Mouse (Mus musculus) C2C12 (cell line): Measurements from ENCODE around the gene Abl2. TPM values are rescaled to one million over a fixed set of nuclear protein-coding genes. Genes with fewer than 3 reads are reported as not detected.

Experiments used
- H3K27me3 ChIP-seq: one replicate; pipeline ENCODE4 v1.6.1; 2011; ENCODE audit not compliant: control insufficient read depth, insufficient read depth, insufficient read length
- H3K36me3 ChIP-seq: one replicate; pipeline ENCODE4 v1.6.1; 2011; ENCODE audit not compliant: control insufficient read depth, insufficient read depth
- H3K4me3 ChIP-seq: one replicate; pipeline ENCODE4 v1.5.1; 2011; ENCODE audit warnings: mild to moderate bottlenecking, control low read depth; ENCODE audit not compliant: poor library complexity, insufficient read depth, severe bottlenecking
- H3K79me2 ChIP-seq: one replicate; pipeline ENCODE4 v1.6.1; 2011; ENCODE audit not compliant: control insufficient read depth, insufficient read depth
- H3K79me3 ChIP-seq: one replicate; pipeline ENCODE4 v1.6.1; 2011; ENCODE audit warnings: low read depth, control low read depth
- H3ac ChIP-seq: one replicate; pipeline ENCODE3; 2011; ENCODE audit warnings: low read depth; ENCODE audit not compliant: control insufficient read depth, insufficient read length
- CEBPB ChIP-seq: IDR thresholded peaks from one replicate; pipeline ENCODE4 v1.6.1; 2011; ENCODE audit warnings: low read depth, mild to moderate bottlenecking, control low read depth, moderate library complexity
- CTCF ChIP-seq: IDR thresholded peaks from one replicate; pipeline ENCODE4 v1.5.1; 2011; ENCODE audit not compliant: control insufficient read depth, insufficient read depth, insufficient read length
- FOSL1 ChIP-seq: IDR thresholded peaks from one replicate; pipeline ENCODE4 v1.8.0; 2011; ENCODE audit warnings: mild to moderate bottlenecking, low read length; ENCODE audit not compliant: poor library complexity, insufficient read depth, severe bottlenecking
- MAX ChIP-seq: IDR thresholded peaks from one replicate; pipeline ENCODE4 v1.6.1; 2011; ENCODE audit warnings: mild to moderate bottlenecking, control low read depth
- MYOD1 ChIP-seq: IDR thresholded peaks from one replicate; pipeline ENCODE4 v1.6.1; 2011; ENCODE audit warnings: low read depth; ENCODE audit not compliant: control insufficient read depth, insufficient read length
- MYOG ChIP-seq: IDR thresholded peaks from one replicate; pipeline ENCODE4 v1.6.1; 2011; ENCODE audit not compliant: control insufficient read depth, insufficient read length; ENCODE audit errors: extremely low read depth
- USF1 ChIP-seq: IDR thresholded peaks from one replicate; pipeline ENCODE4 v1.6.1; 2011; ENCODE audit warnings: low read depth, mild to moderate bottlenecking, control low read depth, moderate library complexity
- polyA plus RNA-seq: library from polyadenylated mRNA; unstranded; fragments of >200 nt; fragmentation: generic; extraction: Trizol; gene quantifications from one replicate; pipeline ENCODE4 v1.2.1, GENCODE M21; 2012; ENCODE audit warnings: missing spikeins

Gene Abl2
- polyA plus RNA-seq, 1 experiment = 17.1 TPM

- H3K36me3 ChIP-seq = peaks cover 10% of the 10 kb centered on the region
- H3K4me3 ChIP-seq = peak overlapping the region; percentile 53
- TF ChIP-seq MYOG (no peak), CEBPB (no peak), USF1 (no peak), CTCF (no peak), MAX (no peak), FOSL1 (no peak), MYOD1 (no peak)
- no peaks in the 10 kb centered on the region for H3K27me3 ChIP-seq
- peaks cover 46% of the 10 kb centered on the region for H3K79me3 ChIP-seq
- H3K79me2 ChIP-seq = peaks cover 81% of the 10 kb centered on the region
- H3ac ChIP-seq = peak overlapping the region; percentile 67
Measured at GRCm38 (mm10) chr1:156617811-156618210, 59.2 kb downstream of the Abl2 start.

GRCm38 (mm10) chr1:156620292-156620909, 61.8 kb downstream of the Abl2 start:
- H3ac ChIP-seq = no peak overlapping the region
- TF ChIP-seq MYOD1 (no peak), CEBPB (no peak), CTCF (no peak), MAX (no peak), FOSL1 (no peak), USF1 (no peak), MYOG (no peak)
- H3K27me3 ChIP-seq = no peaks in the 10 kb centered on the region
- H3K4me3 ChIP-seq = no peak overlapping the region
- H3K79me3 ChIP-seq = peaks cover 56% of the 10 kb centered on the region
- peaks cover 31% of the 10 kb centered on the region for H3K36me3 ChIP-seq
- peaks cover 80% of the 10 kb centered on the region for H3K79me2 ChIP-seq

GRCm38 (mm10) chr1:156620951-156621350, 62.4 kb downstream of the Abl2 start:
- peaks cover 57% of the 10 kb centered on the region for H3K79me3 ChIP-seq
- TF ChIP-seq USF1 = no peak
- TF ChIP-seq MYOD1 = no peak
- no peak for TF ChIP-seq FOSL1
- no peak for TF ChIP-seq MYOG
- TF ChIP-seq CTCF = no peak
- TF ChIP-seq CEBPB = no peak
- no peak for TF ChIP-seq MAX
- H3K79me2 ChIP-seq = peaks cover 80% of the 10 kb centered on the region

DNA sequence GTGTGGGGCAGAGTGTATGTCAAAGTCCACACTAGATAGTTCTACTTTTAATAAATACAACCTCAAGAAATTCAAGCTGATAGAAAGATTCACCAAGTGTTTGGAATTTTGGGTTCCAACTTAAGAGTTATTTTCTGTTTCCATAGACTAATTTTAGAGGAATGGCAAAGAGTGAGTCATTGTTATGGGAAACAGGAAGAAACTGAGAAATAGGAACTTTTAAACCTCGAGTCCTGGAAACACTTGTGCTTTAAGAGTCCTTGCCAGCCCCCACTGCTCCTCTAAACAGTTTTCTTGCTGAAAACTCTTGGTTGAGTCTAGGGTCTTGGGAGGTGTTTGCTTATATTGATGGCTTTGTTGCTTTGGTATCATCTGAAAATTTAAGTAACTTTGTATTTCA, 65.6 kb downstream of the Abl2 start:
- Histone ChIP-seq H3K27me3 (no peaks in the 10 kb centered on the region), H3ac (no peak overlapping the region), H3K79me2 (peaks cover 70% of the 10 kb centered on the region), H3K4me3 (no peak overlapping the region), H3K79me3 (peaks cover 39% of the 10 kb centered on the region), H3K36me3 (peaks cover 52% of the 10 kb centered on the region)
- no peak for TF ChIP-seq CEBPB
- no peak for TF ChIP-seq MYOD1
- no peak for TF ChIP-seq MYOG
- TF ChIP-seq CTCF = no peak
- no peak for TF ChIP-seq MAX
- no peak for TF ChIP-seq FOSL1
- no peak for TF ChIP-seq USF1

More at GRCm38 (mm10) chr1:156620951-156621350, 62.4 kb downstream of the Abl2 start:
- Histone ChIP-seq H3ac (no peak overlapping the region), H3K27me3 (no peaks in the 10 kb centered on the region), H3K36me3 (peaks cover 34% of the 10 kb centered on the region), H3K4me3 (no peak overlapping the region)

DNA sequence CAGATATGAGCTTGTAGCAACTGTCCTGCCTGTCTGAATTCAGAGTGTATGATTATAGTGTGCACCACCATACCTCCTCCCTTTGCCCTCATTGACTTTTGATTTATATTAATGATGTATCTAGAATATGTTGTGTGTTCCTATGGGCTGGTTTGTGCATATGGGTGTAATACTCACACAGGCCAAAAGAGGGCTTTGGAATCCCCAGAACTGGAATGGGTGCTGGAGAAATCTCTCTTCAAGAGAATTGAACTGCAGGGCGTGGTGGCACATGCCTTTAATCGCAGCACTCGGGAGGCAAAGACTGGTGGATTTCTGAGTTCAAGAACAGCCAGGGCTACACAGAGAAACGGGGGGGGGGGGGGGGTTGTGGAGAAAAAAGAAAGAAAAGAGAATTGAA, 68.1 kb downstream of the Abl2 start:
- Histone ChIP-seq H3ac (no peak overlapping the region), H3K79me3 (peaks cover 29% of the 10 kb centered on the region), H3K27me3 (no peaks in the 10 kb centered on the region), H3K4me3 (no peak overlapping the region), H3K79me2 (peaks cover 50% of the 10 kb centered on the region), H3K36me3 (peaks cover 73% of the 10 kb centered on the region)
- no peak for TF ChIP-seq CTCF
- no peak for TF ChIP-seq MYOD1
- no peak for TF ChIP-seq FOSL1
- no peak for TF ChIP-seq USF1
- TF ChIP-seq MAX = no peak
- no peak for TF ChIP-seq CEBPB
- TF ChIP-seq MYOG = no peak

- TF ChIP-seq CTCF = no peak
- TF ChIP-seq USF1 = no peak
- no peak for TF ChIP-seq CEBPB
- no peak for TF ChIP-seq MYOD1
- TF ChIP-seq MAX = no peak
- no peak for TF ChIP-seq FOSL1
- TF ChIP-seq MYOG = no peak
- H3K36me3 ChIP-seq = peaks cover 81% of the 10 kb centered on the region
- peaks cover 29% of the 10 kb centered on the region for H3K79me2 ChIP-seq
- no peak overlapping the region for H3K4me3 ChIP-seq
- H3K27me3 ChIP-seq = no peaks in the 10 kb centered on the region
- peaks cover 16% of the 10 kb centered on the region for H3K79me3 ChIP-seq
- H3ac ChIP-seq = no peak overlapping the region
Measured at GRCm38 (mm10) chr1:156629984-156630383, 71.4 kb downstream of the Abl2 start.
